Mouse (Mus musculus) CH12.LX (cell line): ENCODE measurements around the gene Tymp. TPM values are rescaled to one million over a fixed set of nuclear protein-coding genes. Genes with fewer than 3 reads are reported as not detected.
A peak's percentile ranks its signal among the peaks of the same experiment; 100 is the strongest.

ENCODE experiments used
- DNase-seq: peaks from one replicate; pipeline ENCODE4 v3.0.0-alpha.2; 2013; ENCODE audit errors: extremely low read depth
- H3K27ac ChIP-seq: 2 replicates; pipeline ENCODE4 v1.5.1; 2012; ENCODE audit warnings: low read depth, mild to moderate bottlenecking, control low read depth, moderate library complexity; ENCODE audit not compliant: insufficient read depth
- H3K27me3 ChIP-seq: replicated peaks from 2 replicates; pipeline ENCODE3; 2012; ENCODE audit warnings: inconsistent platforms
- H3K36me3 ChIP-seq, 2 experiments: replicated peaks in 1 of 2; 2 replicates each; pipeline versions ENCODE3 to v1.6.1; 2012; ENCODE audit warnings: inconsistent platforms in 1 of 2, low read length in 1 of 2, mild to moderate bottlenecking in 1 of 2, mixed read lengths in 1 of 2, moderate library complexity in 1 of 2; ENCODE audit not compliant: control insufficient read depth in 1 of 2, insufficient read depth in 1 of 2
- H3K4me1 ChIP-seq, 2 experiments: 2 replicates each; pipeline ENCODE4 v1.6.1; 2012; ENCODE audit warnings: inconsistent platforms in 1 of 2, moderate library complexity in 1 of 2; ENCODE audit not compliant: insufficient read depth in 2 of 2, control insufficient read depth in 1 of 2
- H3K4me2 ChIP-seq: 2 replicates; pipeline ENCODE4 v1.6.1; 2012; ENCODE audit warnings: low read depth, mild to moderate bottlenecking, control low read depth; ENCODE audit not compliant: poor library complexity, insufficient read depth, severe bottlenecking
- H3K4me3 ChIP-seq, 3 experiments: fragments of 150-350 bp in 1 of 3; sonication (generic) in 1 of 3; replicated peaks in 1 of 3; 2 replicates each; pipeline versions ENCODE3 to v1.5.1; 2011 to 2012; ENCODE audit warnings: low read depth in 2 of 3, low read length in 2 of 3, mild to moderate bottlenecking in 2 of 3, moderate library complexity in 2 of 3, control low read depth in 1 of 3, improper control_type of control experiment in 1 of 3, inconsistent platforms in 1 of 3, mixed read lengths in 1 of 3; ENCODE audit not compliant: poor library complexity in 1 of 3
- H3K79me2 ChIP-seq: replicated peaks from 2 replicates; pipeline ENCODE4 v1.6.1; 2012; ENCODE audit warnings: mild to moderate bottlenecking, moderate library complexity; ENCODE audit not compliant: control insufficient read depth, poor library complexity, insufficient read depth, severe bottlenecking; ENCODE audit errors: extremely low read depth
- H3K9ac ChIP-seq: 2 replicates; pipeline ENCODE4 v1.6.1; 2012; ENCODE audit warnings: low read depth, mild to moderate bottlenecking, control low read depth, moderate library complexity; ENCODE audit not compliant: insufficient read depth
- H3K9me3 ChIP-seq: replicated peaks from 2 replicates; pipeline ENCODE3; 2012; ENCODE audit warnings: low read length, inconsistent platforms, mixed read lengths
- CHD2 ChIP-seq: IDR thresholded peaks from 2 replicates; pipeline ENCODE4 v1.6.1; 2011; ENCODE audit warnings: low read length, improper control_type of control experiment
- CTCF ChIP-seq, 2 experiments: IDR thresholded peaks in 1 of 2; conservative IDR thresholded peaks in 1 of 2; 2 replicates each; pipeline ENCODE4 v1.5.1; 2011 to 2012; ENCODE audit warnings: low read depth in 2 of 2, low read length in 2 of 2, improper control_type of control experiment in 1 of 2, inconsistent platforms in 1 of 2, mild to moderate bottlenecking in 1 of 2, moderate library complexity in 1 of 2
- EP300 ChIP-seq: IDR thresholded peaks from 2 replicates; pipeline ENCODE4 v1.6.1; 2011; ENCODE audit warnings: low read length, improper control_type of control experiment
- GABPA ChIP-seq: IDR thresholded peaks from 2 replicates; pipeline ENCODE4 v1.6.1; 2012; ENCODE audit warnings: low read depth, low read length, improper control_type of control experiment, inconsistent platforms; ENCODE audit not compliant: insufficient replicate concordance
- JUN ChIP-seq: IDR thresholded peaks from 2 replicates; pipeline ENCODE4 v1.6.1; 2011; ENCODE audit warnings: low read depth, mild to moderate bottlenecking, low read length, improper control_type of control experiment, moderate library complexity; ENCODE audit not compliant: insufficient read depth
- JUND ChIP-seq: conservative IDR thresholded peaks from 2 replicates; pipeline ENCODE4 v1.6.1; 2011; ENCODE audit warnings: low read depth, low read length, improper control_type of control experiment
- MAX ChIP-seq: IDR thresholded peaks from 2 replicates; pipeline ENCODE4 v1.6.1; 2011; ENCODE audit warnings: low read length, improper control_type of control experiment
- MAZ ChIP-seq: IDR thresholded peaks from 2 replicates; pipeline ENCODE4 v1.6.1; 2012; ENCODE audit warnings: low read depth, mild to moderate bottlenecking, inconsistent platforms, low read length, improper control_type of control experiment, moderate library complexity
- MXI1 ChIP-seq: IDR thresholded peaks from 2 replicates; pipeline ENCODE4 v1.6.1; 2011; ENCODE audit warnings: mild to moderate bottlenecking, low read depth, low read length, improper control_type of control experiment
- NELFE ChIP-seq: IDR thresholded peaks from 2 replicates; pipeline ENCODE4 v1.6.1; 2011; ENCODE audit warnings: low read depth, low read length, improper control_type of control experiment
- NRF1 ChIP-seq: IDR thresholded peaks from 2 replicates; pipeline ENCODE4 v1.6.1; 2014; ENCODE audit warnings: low read depth, mild to moderate bottlenecking, inconsistent platforms, low read length, improper control_type of control experiment, moderate library complexity
- POLR2A ChIP-seq: IDR thresholded peaks from 2 replicates; pipeline ENCODE4 v1.6.1; 2011; ENCODE audit warnings: low read depth, mild to moderate bottlenecking, improper control_type of control experiment, low read length
- SMC3 ChIP-seq: IDR thresholded peaks from 2 replicates; pipeline ENCODE4 v1.6.1; 2011; ENCODE audit warnings: low read depth, low read length, improper control_type of control experiment
- TBP ChIP-seq: conservative IDR thresholded peaks from 2 replicates; pipeline ENCODE4 v1.6.1; 2011; ENCODE audit warnings: low read depth, low read length, improper control_type of control experiment
- UBTF ChIP-seq: IDR thresholded peaks from 2 replicates; pipeline ENCODE4 v1.6.1; 2012; ENCODE audit warnings: low read depth, mild to moderate bottlenecking, inconsistent platforms, low read length, improper control_type of control experiment, moderate library complexity
- USF1 ChIP-seq: IDR thresholded peaks from 2 replicates; pipeline ENCODE4 v1.6.1; 2014; ENCODE audit warnings: low read depth, mild to moderate bottlenecking, inconsistent platforms, low read length, improper control_type of control experiment
- ZC3H11A ChIP-seq: IDR thresholded peaks from 2 replicates; pipeline ENCODE4 v1.6.1; 2012; ENCODE audit warnings: low read depth, mild to moderate bottlenecking, inconsistent platforms, low read length, improper control_type of control experiment
- ZKSCAN1 ChIP-seq: IDR thresholded peaks from 2 replicates; pipeline ENCODE4 v1.6.1; 2012; ENCODE audit warnings: low read depth, inconsistent platforms, low read length, improper control_type of control experiment, borderline replicate concordance
- dilution Hi-C: fragments of 300-500 bp; cut with MboI; formaldehyde crosslinking; loops from 2 replicates; pipeline ENCODE4 v1.14.3; 2020; ENCODE audit warnings: low sequenced_read_pairs; ENCODE audit not compliant: extremely low pct_unique_long_range_greater_than_20kb, extremely low pct_ligation_motif_present
- in situ Hi-C: fragments of 300-500 bp; cut with MboI; formaldehyde crosslinking; loops from 3 replicates; pipeline ENCODE4 v1.14.3; 2019; ENCODE audit warnings: low sequenced_read_pairs, low pct_ligation_motif_present, low pct_unique_long_range_greater_than_20kb, mixed read lengths
- polyA plus RNA-seq: library from polyadenylated mRNA; unstranded; fragments of >175 nt; gene quantifications from 2 replicates; pipeline ENCODE4 v1.2.1, GENCODE M21; 2012; ENCODE audit warnings: low read depth; ENCODE audit not compliant: insufficient read length
- total RNA-seq, 2 experiments: library from RNA; depleted of rRNA; stranded (reverse); fragments of 300-350 nt in 1 of 2; fragments of >200 nt in 1 of 2; gene quantifications; 2 replicates each; pipeline ENCODE4 v1.2.3; 2012 to 2014

Tymp gene
- total and polyA plus RNA-seq, 3 experiments, result 1.4 to 2.4 (median 1.5) TPM

- Histone ChIP-seq H3K79me2 (no peaks in the 10 kb centered on the region), H3K36me3 (peaks cover 51 to 54% of the 10 kb centered on the region in 2 experiments), H3K4me3 (peak overlapping the region in 1 of 3 experiments; percentile 81), H3K4me2 (peak overlapping the region; percentile 65; the same call in 1 of the 2 replicates), H3K4me1 (peaks cover 0 to 26% of the 10 kb centered on the region in 2 experiments; a peak in 2 of 4 replicates), H3K9ac (no peak overlapping the region), H3K9me3 (no peaks in the 10 kb centered on the region), H3K27me3 (no peaks in the 10 kb centered on the region), H3K27ac (no peak overlapping the region)
- no peak for DNase-seq
- dilution Hi-C loops, result no loop called here
- in situ Hi-C loops, result loop anchor here (25.0 kb wide), 1 partner anchor 260 kb away; the partner anchor contains the start of gene Tubgcp6
- TF ChIP-seq MXI1 (no peak), CHD2 (0 out of 2 replicates have a peak, but pooled peaks have one; percentile 11), MAZ (no peak), NELFE (no peak)
These were observed 4.3 kb downstream of the Tymp start for GRCm38 (mm10) chr15:89372536-89372935.

DNA sequence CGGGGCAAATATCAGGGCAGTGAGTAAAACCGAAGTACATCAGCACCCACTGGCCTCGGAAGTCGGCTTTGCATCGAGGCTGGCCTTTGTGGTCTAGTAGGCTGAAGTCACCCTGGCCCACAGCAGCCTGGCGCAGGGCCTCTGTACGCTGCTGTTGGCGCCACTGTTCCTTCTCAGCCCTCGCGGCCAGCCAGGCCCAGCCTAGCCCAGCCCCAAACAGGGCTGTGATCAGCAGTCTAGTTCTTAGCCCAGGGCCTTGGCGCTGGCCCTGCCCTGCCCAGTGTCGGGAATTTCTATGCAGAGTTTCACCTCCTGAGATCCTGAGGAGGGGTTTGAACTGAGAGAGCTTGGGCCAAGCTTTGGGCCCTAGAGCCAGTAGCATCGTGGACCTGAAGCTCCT is 4.8 kb downstream of the Tymp start:
- no peak overlapping the region for H3K27ac ChIP-seq
- peaks cover 0 to 26% of the 10 kb centered on the region in 2 experiments; a peak in 2 of 4 replicates for H3K4me1 ChIP-seq
- dilution Hi-C loops (no loop called here), in situ Hi-C loops (loop anchor here (25.0 kb wide), 1 partner anchor 260 kb away; the partner anchor contains the start of gene Tubgcp6)
- no peak for DNase-seq
- no peak overlapping the region for H3K4me2 ChIP-seq
- no peak overlapping the region for H3K4me3 ChIP-seq
- H3K79me2 ChIP-seq, result no peaks in the 10 kb centered on the region
- H3K9ac ChIP-seq, result no peak overlapping the region
- TF ChIP-seq POLR2A (0 out of 2 replicates have a peak, but pooled peaks have one; percentile 3), USF1 (no peak)
- TF ChIP-seq, all 38 proteins: peak for 1
- no peaks in the 10 kb centered on the region for H3K9me3 ChIP-seq
- H3K27me3 ChIP-seq, result no peaks in the 10 kb centered on the region
- peaks cover 55 to 58% of the 10 kb centered on the region in 2 experiments for H3K36me3 ChIP-seq

DNA sequence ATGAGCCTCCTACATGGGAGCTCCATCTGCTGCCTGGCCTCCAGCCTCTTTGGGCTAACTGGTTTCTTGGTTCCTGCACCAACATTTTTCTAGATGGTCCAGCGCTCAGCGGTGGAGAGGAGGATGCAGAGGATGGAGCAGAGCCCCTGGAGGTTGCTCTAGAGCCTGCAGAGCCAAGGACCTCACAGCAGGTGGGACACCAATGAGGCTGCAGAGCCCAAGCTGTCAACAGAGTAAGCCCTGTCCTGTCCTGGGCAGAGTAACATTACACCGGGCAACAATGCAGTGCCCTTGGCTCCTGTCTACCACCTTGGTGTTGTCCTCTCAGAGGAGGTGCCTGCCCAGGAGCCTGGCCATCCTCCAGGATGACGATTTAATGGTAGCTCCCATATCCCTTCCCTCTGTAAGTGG is 11.7 kb downstream of the Tymp start:
- no peak for DNase-seq
- Histone ChIP-seq H3K79me2 (peaks cover 23% of the 10 kb centered on the region), H3K4me3 (no peak overlapping the region), H3K9ac (no peak overlapping the region), H3K27ac (no peak overlapping the region), H3K36me3 (peaks cover 99% of the 10 kb centered on the region in 2 experiments), H3K4me2 (no peak overlapping the region), H3K4me1 (no peaks in the 10 kb centered on the region), H3K27me3 (no peaks in the 10 kb centered on the region), H3K9me3 (no peaks in the 10 kb centered on the region)
- in situ Hi-C loops (loop anchor here (25.0 kb wide), 1 partner anchor 253 kb away; the partner anchor contains the start of gene Tubgcp6), dilution Hi-C loops (no loop called here)
- no peak for TF ChIP-seq JUND
- TF ChIP-seq TBP, result no peak
- TF ChIP-seq SMC3, result no peak
- TF ChIP-seq UBTF, result no peak
- no peak for TF ChIP-seq NRF1
- TF ChIP-seq USF1, result no peak
- TF ChIP-seq EP300, result no peak
- TF ChIP-seq GABPA, result no peak
- TF ChIP-seq JUN, result no peak
- no peak for TF ChIP-seq MAZ
- TF ChIP-seq ZKSCAN1, result no peak
- TF ChIP-seq CTCF (conservative IDR thresholded peaks at IDR 0.05 in 1 of 2, IDR thresholded peaks at IDR 0.05 in 1 of 2; ENCODE audit: low read depth in 2 of 2, low read length in 2 of 2), result no peak
- TF ChIP-seq MAX, result no peak
- no peak for TF ChIP-seq ZC3H11A
